Mouse (Mus musculus): ENCODE data around the gene Hmgn1. TPM values are rescaled to one million over a fixed set of nuclear protein-coding genes. Genes with fewer than 3 reads are reported as not detected.
"Not testable (repeated sequence)": the region's sequence is repeated elsewhere in the genome, so short reads cannot be mapped to it uniquely, and the experiment has no call there.

Gene Hmgn1
- polyA plus RNA-seq, 1 experiment from 2014 or later: 432 TPM

DNA sequence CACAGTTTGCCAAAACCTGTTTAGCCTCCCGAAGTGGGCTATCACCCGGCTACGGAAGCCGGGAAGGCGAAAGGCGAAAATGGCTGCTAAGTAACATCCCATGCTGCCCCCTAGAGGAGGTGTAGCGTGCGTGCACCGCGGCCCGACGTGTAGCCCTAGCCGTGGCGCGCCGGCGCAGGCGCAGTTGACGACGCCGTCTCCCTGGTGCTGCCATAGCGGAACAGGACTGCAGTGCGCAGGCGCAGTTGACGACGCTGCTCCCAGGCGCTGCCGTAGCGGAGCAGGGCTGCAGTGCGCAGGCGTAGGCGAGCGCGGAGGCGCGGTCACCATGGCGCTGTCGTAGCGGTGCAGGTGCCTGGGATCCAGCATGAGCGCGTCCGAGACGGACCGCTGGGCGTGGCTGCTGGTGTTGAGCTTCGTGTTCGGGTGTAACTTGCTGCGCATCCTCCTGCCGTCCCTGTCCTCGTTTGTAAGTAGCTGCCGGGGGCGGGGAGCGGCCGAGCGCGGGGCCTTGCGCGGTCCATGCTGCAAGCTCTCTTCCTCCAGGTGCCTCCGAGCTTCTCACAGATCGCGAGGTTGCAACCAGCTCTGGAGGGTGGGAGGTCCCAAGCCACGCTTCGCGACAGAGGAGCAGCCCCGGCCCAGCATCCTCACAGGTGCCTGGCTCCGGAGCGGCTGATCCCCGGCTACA is 17.7 kb upstream of the Hmgn1 start, which contains the start of gene Wrb:
Wrb (plus strand) TSS at position 298 of the 691 bp plus-strand sequence.
- Histone ChIP-seq H3K9me3 (ENCODE audit: control insufficient read depth, low read length) (no peaks in the 10 kb centered on the region), H3K4me3 (replicated peaks; ENCODE audit: low read length) (peak within 1 kb of the TSS; percentile 80), H3K27ac (ENCODE audit: low read length) (peak within 1 kb of the TSS; percentile 21), H3K27me3 (replicated peaks; ENCODE audit: control insufficient read depth, insufficient read depth, low read length) (no peaks in the 10 kb centered on the region), H3K4me2 (ENCODE audit: low read length) (peak within 1 kb of the TSS; percentile 73), H3K9ac (replicated peaks; ENCODE audit: low read depth, low read length) (peak within 1 kb of the TSS; percentile 78), H3K36me3 (ENCODE audit: control insufficient read depth, insufficient read depth) (no peaks in the 10 kb centered on the region), H3K4me1 (replicated peaks; ENCODE audit: control insufficient read depth, insufficient read depth, low read length) (peaks cover 11% of the 10 kb centered on the region)
- ATAC-seq: peak; percentile 97
- under 1% methylated on average over 68 of the region's 68 CpGs for WGBS

DNA sequence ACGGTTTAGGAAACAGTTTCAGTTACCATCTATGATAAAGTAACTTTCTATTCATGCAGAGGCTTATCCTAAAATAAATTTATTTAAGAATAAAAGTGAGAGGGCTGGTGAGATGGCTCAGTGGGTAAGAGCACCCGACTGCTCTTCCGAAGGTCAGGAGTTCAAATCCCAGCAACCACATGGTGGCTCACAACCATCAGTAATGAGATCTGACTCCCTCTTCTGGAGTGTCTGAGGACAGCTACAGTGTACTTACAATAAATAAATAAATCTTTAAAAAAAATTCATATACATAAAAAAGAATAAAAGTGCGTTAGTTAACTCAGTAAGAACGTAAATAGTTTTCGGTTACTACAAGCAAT is 17.2 kb upstream of the Hmgn1 start:
- H3K36me3 ChIP-seq (ENCODE audit: control insufficient read depth, insufficient read depth); H3K4me2 ChIP-seq (ENCODE audit: low read length); H3K9ac ChIP-seq (replicated peaks; ENCODE audit: low read depth, low read length); H3K27me3 ChIP-seq (replicated peaks; ENCODE audit: control insufficient read depth, insufficient read depth, low read length); H3K27ac ChIP-seq (ENCODE audit: low read length); H3K9me3 ChIP-seq (ENCODE audit: control insufficient read depth, low read length): not testable (repeated sequence)
- Histone ChIP-seq H3K4me1 (replicated peaks; ENCODE audit: control insufficient read depth, insufficient read depth, low read length) (peaks cover 11% of the 10 kb centered on the region), H3K4me3 (replicated peaks; ENCODE audit: low read length) (peak overlapping the region; percentile 80)
- 26% methylated on average over 6 of the region's 6 CpGs for WGBS
- ATAC-seq: peak; percentile 29

DNA sequence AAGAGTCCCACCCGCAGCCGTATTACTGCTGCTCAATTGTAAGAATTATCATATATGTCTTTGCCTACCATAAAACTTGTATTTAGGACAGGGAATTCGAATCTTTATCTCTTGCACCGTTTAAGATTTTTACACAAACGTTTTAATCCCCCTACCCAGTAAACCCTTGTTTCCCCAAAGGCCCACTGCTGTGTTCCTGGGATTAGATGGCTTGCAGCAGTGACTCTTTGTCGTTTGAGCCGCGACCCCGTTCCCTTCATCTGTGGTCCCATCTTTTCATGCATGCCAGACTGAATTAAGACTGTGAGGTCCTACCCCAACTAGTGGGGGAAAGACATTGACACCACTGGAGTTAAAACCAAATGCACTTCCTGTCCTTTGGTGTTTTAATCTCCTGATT is 937 bp upstream of the Hmgn1 start:
- peaks cover 20% of the 10 kb centered on the region for H3K36me3 ChIP-seq (ENCODE audit: control insufficient read depth, insufficient read depth)
- no peaks in the 10 kb centered on the region for H3K27me3 ChIP-seq (replicated peaks; ENCODE audit: control insufficient read depth, insufficient read depth, low read length)
- H3K4me2 ChIP-seq (ENCODE audit: low read length): peak overlapping the region; percentile 75
- peak overlapping the region; percentile 98 for H3K27ac ChIP-seq (ENCODE audit: low read length)
- H3K4me1 ChIP-seq (replicated peaks; ENCODE audit: control insufficient read depth, insufficient read depth, low read length): peaks cover 26% of the 10 kb centered on the region
- no peaks in the 10 kb centered on the region for H3K9me3 ChIP-seq (ENCODE audit: control insufficient read depth, low read length)
- H3K9ac ChIP-seq (replicated peaks; ENCODE audit: low read depth, low read length): peak overlapping the region; percentile 93
- H3K4me3 ChIP-seq (replicated peaks; ENCODE audit: low read length): peak overlapping the region; percentile 96
- ATAC-seq: no peak
- WGBS: 2% methylated on average over 9 of the region's 9 CpGs

DNA sequence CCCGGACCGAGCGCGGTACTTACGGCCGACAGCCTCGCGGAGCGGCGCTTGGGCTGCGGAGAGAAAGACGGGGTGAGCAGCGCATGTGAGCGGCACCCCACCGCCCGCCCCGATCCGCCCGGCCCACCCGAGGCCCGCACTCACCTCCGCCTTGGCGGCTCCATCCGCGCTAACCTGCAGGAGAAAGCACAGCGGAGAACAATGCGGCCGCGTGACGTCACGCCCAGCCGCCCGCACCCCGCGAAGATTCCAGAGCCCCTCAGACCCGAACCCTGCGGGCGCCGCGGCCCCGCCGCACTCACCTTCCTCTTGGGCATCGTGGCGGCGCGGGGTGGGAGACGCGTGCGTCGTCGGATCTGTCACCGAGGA is 257 bp downstream of the Hmgn1 start:
- Histone ChIP-seq H3K4me2 (ENCODE audit: low read length) (peak overlapping the region; percentile 80), H3K4me1 (replicated peaks; ENCODE audit: control insufficient read depth, insufficient read depth, low read length) (peaks cover 26% of the 10 kb centered on the region), H3K27ac (ENCODE audit: low read length) (peak overlapping the region; percentile 98), H3K9me3 (ENCODE audit: control insufficient read depth, low read length) (no peaks in the 10 kb centered on the region), H3K9ac (replicated peaks; ENCODE audit: low read depth, low read length) (peak overlapping the region; percentile 93), H3K27me3 (replicated peaks; ENCODE audit: control insufficient read depth, insufficient read depth, low read length) (no peaks in the 10 kb centered on the region), H3K4me3 (replicated peaks; ENCODE audit: low read length) (peak overlapping the region; percentile 96), H3K36me3 (ENCODE audit: control insufficient read depth, insufficient read depth) (peaks cover 30% of the 10 kb centered on the region)
- WGBS: 2% methylated on average over 22 of the region's 52 CpGs
- ATAC-seq: peak; percentile 67

DNA sequence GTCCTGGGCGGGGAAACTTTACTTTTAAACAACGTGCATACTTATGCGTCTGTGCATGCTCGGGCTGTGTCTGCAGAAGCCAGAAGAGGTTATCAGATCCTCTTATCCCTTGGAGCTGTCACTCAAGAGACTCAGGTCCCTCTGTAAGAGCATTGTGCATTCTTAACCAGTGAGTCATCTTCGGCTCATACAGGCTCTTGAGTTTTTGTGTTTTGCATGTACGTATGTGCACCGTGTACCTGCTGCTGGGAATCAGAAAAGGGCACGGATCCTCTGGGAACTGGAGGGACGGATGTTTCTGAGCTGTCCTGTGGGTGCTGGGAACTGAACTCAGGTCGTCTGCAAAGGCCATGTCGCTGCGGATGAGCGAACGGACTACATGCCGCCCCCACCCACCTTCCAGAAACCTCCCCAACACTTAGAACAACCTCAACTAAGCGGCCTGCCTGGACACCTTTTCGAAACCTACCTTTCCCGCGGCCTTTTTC is 801 bp downstream of the Hmgn1 start:
- H3K27ac ChIP-seq (ENCODE audit: low read length): peak overlapping the region; percentile 98
- peaks cover 30% of the 10 kb centered on the region for H3K36me3 ChIP-seq (ENCODE audit: control insufficient read depth, insufficient read depth)
- ATAC-seq: no peak
- peaks cover 26% of the 10 kb centered on the region for H3K4me1 ChIP-seq (replicated peaks; ENCODE audit: control insufficient read depth, insufficient read depth, low read length)
- H3K4me2 ChIP-seq (ENCODE audit: low read length): peak overlapping the region; percentile 80
- H3K9me3 ChIP-seq (ENCODE audit: control insufficient read depth, low read length): no peaks in the 10 kb centered on the region
- peak overlapping the region; percentile 96 for H3K4me3 ChIP-seq (replicated peaks; ENCODE audit: low read length)
- H3K27me3 ChIP-seq (replicated peaks; ENCODE audit: control insufficient read depth, insufficient read depth, low read length): no peaks in the 10 kb centered on the region
- 3% methylated on average over 19 of the region's 19 CpGs for WGBS
- H3K9ac ChIP-seq (replicated peaks; ENCODE audit: low read depth, low read length): peak overlapping the region; percentile 93

DNA sequence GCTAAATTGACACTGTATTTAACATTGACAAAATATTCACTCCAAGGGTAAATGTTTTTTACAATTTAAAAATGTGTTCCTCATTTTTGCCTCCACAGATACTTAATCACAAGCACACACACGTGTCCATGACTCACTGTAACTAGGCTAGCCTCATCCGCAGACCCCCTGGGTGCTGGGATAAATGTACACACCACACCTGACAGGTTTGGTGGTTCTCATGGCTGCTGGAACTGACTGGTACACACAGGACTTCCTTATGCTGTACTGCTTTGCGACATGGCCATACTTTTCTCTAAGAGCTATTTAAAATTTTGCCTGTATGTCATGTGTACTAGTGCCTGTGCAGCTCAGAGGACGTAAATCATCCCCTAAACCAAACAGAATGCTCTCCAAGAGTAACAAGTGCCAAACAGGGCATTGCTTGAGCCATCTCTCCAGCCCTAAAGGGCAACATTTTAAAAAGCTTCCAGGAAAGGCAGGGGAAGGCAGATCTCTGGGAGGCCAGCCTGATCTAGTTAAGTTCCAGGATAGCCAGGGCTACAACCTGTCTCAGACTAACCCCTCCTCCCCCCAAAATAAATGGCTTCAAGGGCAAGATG is 7.4 kb downstream of the Hmgn1 start:
- no peak for ATAC-seq
- Histone ChIP-seq H3K27me3 (replicated peaks; ENCODE audit: control insufficient read depth, insufficient read depth, low read length) (no peaks in the 10 kb centered on the region), H3K4me2 (ENCODE audit: low read length) (no peak overlapping the region), H3K4me3 (replicated peaks; ENCODE audit: low read length) (no peak overlapping the region), H3K27ac (ENCODE audit: low read length) (no peak overlapping the region), H3K9ac (replicated peaks; ENCODE audit: low read depth, low read length) (no peak overlapping the region), H3K36me3 (ENCODE audit: control insufficient read depth, insufficient read depth) (peaks cover 32% of the 10 kb centered on the region), H3K9me3 (ENCODE audit: control insufficient read depth, low read length) (no peaks in the 10 kb centered on the region), H3K4me1 (replicated peaks; ENCODE audit: control insufficient read depth, insufficient read depth, low read length) (peaks cover 4% of the 10 kb centered on the region)
- WGBS: 71% methylated on average over 4 of the region's 4 CpGs

DNA sequence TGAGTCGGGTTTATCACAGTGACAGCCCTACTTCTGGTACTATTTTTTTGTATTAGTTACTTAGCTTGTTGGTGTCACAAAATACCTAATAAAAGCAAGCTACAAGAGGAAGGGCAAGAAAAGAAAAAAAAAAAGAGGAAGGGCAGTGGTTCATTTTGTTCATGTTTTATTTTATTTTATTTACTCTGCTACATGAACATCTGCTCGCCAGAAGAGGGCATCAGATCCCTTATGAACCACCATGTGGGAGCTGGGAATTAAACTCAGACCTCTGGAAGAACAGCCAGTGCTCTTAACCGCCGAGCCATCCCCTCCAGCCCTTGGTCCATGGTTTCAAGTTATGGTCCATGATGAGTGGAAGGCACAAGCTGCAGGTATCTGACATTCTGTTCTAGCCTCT is 12.8 kb downstream of the Hmgn1 start:
- no peak for ATAC-seq
- WGBS: 51% methylated on average over 4 of the region's 4 CpGs
- Histone ChIP-seq H3K4me1 (replicated peaks; ENCODE audit: control insufficient read depth, insufficient read depth, low read length) (no peaks in the 10 kb centered on the region), H3K36me3 (ENCODE audit: control insufficient read depth, insufficient read depth) (peaks cover 2% of the 10 kb centered on the region; the same call in 1 of the 2 replicates), H3K27me3 (replicated peaks; ENCODE audit: control insufficient read depth, insufficient read depth, low read length) (no peaks in the 10 kb centered on the region), H3K4me3 (replicated peaks; ENCODE audit: low read length) (no peak overlapping the region), H3K9ac (replicated peaks; ENCODE audit: low read depth, low read length) (no peak overlapping the region), H3K9me3 (ENCODE audit: control insufficient read depth, low read length) (no peaks in the 10 kb centered on the region), H3K4me2 (ENCODE audit: low read length) (no peak overlapping the region), H3K27ac (ENCODE audit: low read length) (no peak overlapping the region)

DNA sequence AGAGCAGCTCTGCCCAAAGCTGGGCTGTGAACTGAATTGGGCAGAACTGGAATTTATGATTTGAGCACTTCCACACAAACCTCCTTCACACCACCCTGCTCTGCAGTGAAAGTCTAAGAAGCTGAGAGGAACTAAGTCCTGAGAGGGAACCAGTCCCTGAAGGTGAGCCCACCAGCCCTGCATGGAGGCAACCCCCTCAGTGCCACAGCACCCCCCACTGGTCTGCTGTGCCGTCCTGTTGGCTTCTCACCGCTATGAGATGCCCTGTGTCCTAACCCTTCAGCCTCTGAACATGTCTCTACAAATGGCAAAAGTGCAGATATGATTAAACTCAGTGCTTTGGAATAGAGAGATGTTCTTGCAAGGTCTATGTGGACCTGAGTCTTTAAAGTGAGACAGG is 14.8 kb downstream of the Hmgn1 start:
- Histone ChIP-seq H3K27ac (ENCODE audit: low read length) (no peak overlapping the region), H3K4me3 (replicated peaks; ENCODE audit: low read length) (no peak overlapping the region), H3K9ac (replicated peaks; ENCODE audit: low read depth, low read length) (no peak overlapping the region), H3K9me3 (ENCODE audit: control insufficient read depth, low read length) (no peaks in the 10 kb centered on the region), H3K4me2 (ENCODE audit: low read length) (no peak overlapping the region), H3K4me1 (replicated peaks; ENCODE audit: control insufficient read depth, insufficient read depth, low read length) (no peaks in the 10 kb centered on the region), H3K27me3 (replicated peaks; ENCODE audit: control insufficient read depth, insufficient read depth, low read length) (no peaks in the 10 kb centered on the region), H3K36me3 (ENCODE audit: control insufficient read depth, insufficient read depth) (no peaks in the 10 kb centered on the region)
- 59% methylated on average over 2 of the region's 2 CpGs for WGBS
- no peak for ATAC-seq

DNA sequence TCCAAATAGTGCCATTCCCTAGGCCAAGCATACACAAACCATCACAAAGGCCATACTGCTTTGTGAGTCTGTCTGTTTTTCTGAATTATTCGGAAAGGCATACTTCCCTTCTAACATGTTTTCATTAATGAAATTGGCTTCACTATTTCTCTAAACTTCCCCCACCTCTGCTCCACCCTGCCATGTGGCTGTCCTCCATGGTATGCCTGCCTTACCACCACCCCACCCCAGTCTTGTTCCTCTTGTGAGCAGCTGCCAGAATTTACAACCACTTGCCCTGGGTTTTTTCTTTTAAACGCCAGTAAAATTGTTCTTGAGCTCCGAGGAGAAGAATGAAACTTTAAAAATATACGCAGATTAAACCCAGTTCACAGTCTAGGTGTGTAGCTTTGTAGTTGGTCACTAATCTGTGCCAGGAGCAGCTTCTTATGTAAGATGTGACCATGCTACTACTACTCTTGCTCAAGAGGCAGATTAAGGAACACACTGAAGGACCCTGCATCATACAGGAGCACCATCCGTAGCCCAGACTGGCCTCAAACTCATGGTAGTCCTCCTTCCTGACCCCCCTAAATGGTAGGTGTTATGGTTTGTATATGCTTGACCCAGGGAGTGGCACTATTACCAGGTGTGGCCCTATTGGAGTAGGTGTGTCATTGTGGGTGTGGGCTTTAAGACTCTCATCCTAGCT is 16.7 kb downstream of the Hmgn1 start:
- H3K27ac ChIP-seq (ENCODE audit: low read length): no peak overlapping the region
- H3K4me1 ChIP-seq (replicated peaks; ENCODE audit: control insufficient read depth, insufficient read depth, low read length): no peaks in the 10 kb centered on the region
- H3K36me3 ChIP-seq (ENCODE audit: control insufficient read depth, insufficient read depth): no peaks in the 10 kb centered on the region
- no peak overlapping the region for H3K4me3 ChIP-seq (replicated peaks; ENCODE audit: low read length)
- H3K4me2 ChIP-seq (ENCODE audit: low read length): no peak overlapping the region
- 86% methylated on average over 5 of the region's 5 CpGs for WGBS
- H3K27me3 ChIP-seq (replicated peaks; ENCODE audit: control insufficient read depth, insufficient read depth, low read length): no peaks in the 10 kb centered on the region
- no peak overlapping the region for H3K9ac ChIP-seq (replicated peaks; ENCODE audit: low read depth, low read length)
- ATAC-seq: no peak
- no peaks in the 10 kb centered on the region for H3K9me3 ChIP-seq (ENCODE audit: control insufficient read depth, low read length)

Measured in forebrain, embryonic 16.5 days (tissue).